Mouse (Mus musculus): Measurements from ENCODE around the gene Ky.

The Ky gene

GRCm38 (mm10) chr9:102505700-102506585, at the start of gene Ky:
Gene Ky (plus strand): TSS chr9:102505750.
- DNase-seq (ENCODE audit: low spot score in 2 of 2) = peak; percentile 28 to 39

- no peak for DNase-seq (ENCODE audit: low spot score in 2 of 2)
Observed at GRCm38 (mm10) chr9:102462251-102462650, 43.3 kb upstream of the Ky start.

- no peak for DNase-seq (ENCODE audit: low spot score in 2 of 2)
Observed at GRCm38 (mm10) chr9:102465044-102465443, 40.5 kb upstream of the Ky start.

- no peak for DNase-seq (ENCODE audit: low spot score in 2 of 2)
Observed at GRCm38 (mm10) chr9:102465726-102466125, 39.8 kb upstream of the Ky start.

GRCm38 (mm10) chr9:102470076-102470819, 35.3 kb upstream of the Ky start:
- peak; percentile 29 to 38 for DNase-seq (ENCODE audit: low spot score in 2 of 2)

DNA sequence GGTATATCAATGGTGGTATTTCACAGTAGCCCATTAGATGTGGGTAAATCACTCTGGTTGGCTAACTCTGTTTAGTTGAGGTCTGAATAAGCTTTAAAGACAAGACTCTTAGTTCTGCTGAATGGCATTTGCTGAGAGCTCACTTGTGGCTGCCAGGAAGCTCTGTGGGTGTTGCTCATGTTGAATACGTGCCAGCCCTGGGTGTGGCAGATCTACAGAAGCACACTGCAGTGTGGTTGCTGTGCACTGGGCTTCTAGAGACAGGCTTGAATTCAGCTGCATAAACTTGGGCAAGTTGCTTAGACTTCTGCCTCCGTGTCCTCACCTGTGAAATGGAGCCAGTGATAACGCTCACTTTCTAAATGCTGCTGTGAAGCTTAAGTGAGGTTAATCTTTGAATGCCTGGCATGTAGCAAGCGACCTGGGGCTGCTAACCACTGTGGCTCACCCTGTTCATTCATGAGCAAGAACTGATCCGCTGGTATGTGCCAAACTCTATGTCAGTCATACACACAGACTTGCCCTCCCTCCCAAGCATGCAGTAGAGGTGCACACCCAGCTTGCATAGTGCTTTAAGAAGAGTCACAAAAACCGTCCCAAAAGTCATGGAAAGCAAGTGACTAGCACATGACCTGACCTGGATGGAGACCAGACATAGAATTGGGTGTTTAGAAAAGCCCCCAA, 27.6 kb upstream of the Ky start:
- DNase-seq (ENCODE audit: low spot score in 2 of 2) = peak; percentile 72 to 78

- no peak for DNase-seq (ENCODE audit: low spot score in 2 of 2)
Observed at GRCm38 (mm10) chr9:102478451-102478835, 27.1 kb upstream of the Ky start.

DNA sequence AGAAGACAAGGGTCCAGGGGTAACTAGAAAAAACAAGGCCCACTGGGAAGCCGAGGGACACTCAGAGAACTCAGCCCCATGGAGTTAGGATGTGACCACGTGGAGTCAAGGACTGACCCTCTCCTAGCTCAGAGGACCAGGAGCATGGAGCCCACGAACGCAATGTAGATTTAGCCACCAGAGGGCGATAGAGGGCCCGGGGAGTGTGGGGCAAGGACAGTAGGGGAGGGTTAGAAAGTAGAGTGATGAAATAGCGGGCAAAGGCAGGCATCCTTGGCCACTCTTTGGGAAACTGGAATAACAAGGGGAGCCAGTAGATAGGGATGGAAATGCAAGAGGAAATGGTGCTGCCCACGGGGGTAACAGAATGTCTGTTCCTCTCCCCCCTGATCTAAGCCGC, 26.5 kb upstream of the Ky start:
- no peak for DNase-seq (ENCODE audit: low spot score in 2 of 2)

GRCm38 (mm10) chr9:102492031-102492795, 13.3 kb upstream of the Ky start:
- DNase-seq (ENCODE audit: low spot score in 2 of 2) = no peak

- no peak for DNase-seq (ENCODE audit: low spot score in 2 of 2)
Observed at GRCm38 (mm10) chr9:102493044-102493443, 12.5 kb upstream of the Ky start.

GRCm38 (mm10) chr9:102493916-102494315, 11.6 kb upstream of the Ky start:
- DNase-seq (ENCODE audit: low spot score in 2 of 2) = no peak

DNA sequence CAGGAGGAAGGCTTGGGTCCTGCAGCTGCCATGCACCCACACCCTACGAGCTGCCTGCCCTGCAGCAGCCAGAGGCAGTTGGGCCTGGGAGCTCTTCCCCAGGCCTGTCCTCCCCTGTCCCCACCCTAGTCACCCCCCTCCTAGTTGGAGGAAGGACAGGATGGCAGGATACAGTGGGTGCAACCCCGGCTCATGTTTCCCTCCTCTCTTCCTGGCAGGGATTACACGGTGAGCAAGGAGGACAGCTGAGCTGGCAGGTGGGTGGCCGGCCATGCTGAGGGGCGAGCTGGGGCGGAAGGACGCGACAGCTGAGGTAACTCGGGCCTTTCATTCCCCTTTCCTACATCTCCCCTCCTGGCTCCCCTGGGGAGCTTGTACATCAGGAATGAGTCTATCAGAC, 11.1 kb upstream of the Ky start:
- DNase-seq (ENCODE audit: low spot score in 2 of 2) = no peak

DNA sequence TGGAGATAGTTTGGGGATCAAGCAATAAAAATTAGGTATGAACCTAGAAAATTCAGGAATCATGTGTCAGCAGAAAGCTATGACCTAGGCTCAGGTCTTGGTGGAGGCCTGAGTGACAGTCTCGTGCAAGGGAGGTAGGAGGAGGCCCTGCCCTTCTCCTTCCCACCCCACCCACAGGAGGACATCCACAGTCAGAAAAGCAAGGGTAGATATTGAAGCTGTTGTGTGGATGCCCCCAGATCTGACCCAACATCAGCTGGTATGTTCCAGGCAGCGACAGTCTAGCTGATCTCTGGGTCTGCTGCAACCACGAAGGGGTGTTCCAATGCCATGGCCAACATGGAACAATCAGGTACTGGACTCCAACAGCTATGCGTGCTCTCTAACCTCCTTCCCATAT, 10.3 kb upstream of the Ky start:
- no peak for DNase-seq (ENCODE audit: low spot score in 2 of 2)

DNA sequence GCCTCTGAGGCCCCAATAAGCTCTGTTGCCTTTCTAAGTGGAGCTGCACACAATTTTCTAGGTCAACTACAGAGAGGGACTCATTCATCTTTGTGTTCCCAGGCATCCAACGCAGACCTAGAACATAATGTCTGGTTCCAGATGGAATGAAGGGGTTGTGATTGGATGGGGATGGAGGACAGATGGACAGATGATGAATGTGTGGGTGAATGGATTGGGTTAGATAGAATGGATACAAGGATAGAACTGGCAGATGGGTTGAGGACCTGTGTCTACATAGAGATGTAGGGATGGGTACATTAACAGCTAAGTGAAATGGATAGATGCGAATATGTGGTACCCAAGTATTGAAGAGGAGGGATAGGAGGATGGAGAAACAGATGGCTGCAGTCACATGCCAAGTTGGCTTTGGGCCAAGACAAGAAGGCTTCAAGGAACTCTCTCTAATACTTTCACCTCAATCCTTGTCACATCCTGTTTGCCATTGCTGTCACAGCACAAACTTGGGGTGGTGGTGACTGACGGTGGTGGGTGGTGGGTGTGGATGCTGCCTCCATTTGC, 9.0 kb upstream of the Ky start:
- DNase-seq (ENCODE audit: low spot score in 2 of 2) = peak; percentile 73 to 77

- DNase-seq (ENCODE audit: low spot score in 2 of 2) = no peak
Observed at GRCm38 (mm10) chr9:102497089-102497690, 8.4 kb upstream of the Ky start.

GRCm38 (mm10) chr9:102497833-102498430, 7.6 kb upstream of the Ky start:
- no peak for DNase-seq (ENCODE audit: low spot score in 2 of 2)

DNA sequence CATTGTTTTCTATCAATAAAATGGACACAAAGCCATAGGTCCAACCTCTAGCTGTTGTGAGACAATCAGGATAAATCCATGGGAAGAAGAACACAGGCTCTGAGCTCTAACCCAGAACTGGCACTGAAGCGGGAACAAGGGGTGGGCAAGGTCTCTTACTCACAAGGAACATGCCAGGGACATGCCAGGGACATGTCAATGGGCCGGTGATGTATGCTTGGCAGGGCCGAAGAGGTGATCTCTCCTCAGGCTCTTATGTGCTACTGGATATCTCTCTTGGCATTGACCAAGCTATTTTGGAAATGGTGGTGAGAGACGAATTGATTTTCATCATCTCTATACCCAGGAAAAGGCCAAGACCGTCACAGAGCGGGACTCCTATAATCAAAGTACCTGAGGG, 6.8 kb upstream of the Ky start:
- no peak for DNase-seq (ENCODE audit: low spot score in 2 of 2)

DNA sequence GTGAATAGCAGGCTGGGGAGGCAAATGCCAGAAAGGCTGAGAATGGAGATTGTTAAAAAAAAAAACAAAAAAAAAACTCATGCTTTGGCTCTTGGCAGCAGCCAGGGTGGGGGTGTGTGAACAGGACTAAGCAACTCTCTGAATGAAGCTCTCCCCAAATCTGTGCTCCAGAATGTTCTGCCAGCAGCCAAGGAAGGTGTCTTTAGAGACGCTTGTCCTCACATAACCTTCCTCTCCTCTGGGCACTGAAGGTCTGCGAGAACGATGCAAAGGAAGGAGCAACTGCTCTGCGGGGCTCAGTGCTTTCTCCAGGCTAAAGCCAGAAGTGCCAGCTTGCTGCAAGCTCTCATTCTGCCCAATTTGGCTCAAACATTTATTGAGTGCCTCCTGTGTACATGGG, 6.3 kb upstream of the Ky start:
- DNase-seq (ENCODE audit: low spot score in 2 of 2) = peak; percentile 77 to 80

- DNase-seq (ENCODE audit: low spot score in 2 of 2) = no peak
Observed at GRCm38 (mm10) chr9:102499746-102500145, 5.8 kb upstream of the Ky start.

DNA sequence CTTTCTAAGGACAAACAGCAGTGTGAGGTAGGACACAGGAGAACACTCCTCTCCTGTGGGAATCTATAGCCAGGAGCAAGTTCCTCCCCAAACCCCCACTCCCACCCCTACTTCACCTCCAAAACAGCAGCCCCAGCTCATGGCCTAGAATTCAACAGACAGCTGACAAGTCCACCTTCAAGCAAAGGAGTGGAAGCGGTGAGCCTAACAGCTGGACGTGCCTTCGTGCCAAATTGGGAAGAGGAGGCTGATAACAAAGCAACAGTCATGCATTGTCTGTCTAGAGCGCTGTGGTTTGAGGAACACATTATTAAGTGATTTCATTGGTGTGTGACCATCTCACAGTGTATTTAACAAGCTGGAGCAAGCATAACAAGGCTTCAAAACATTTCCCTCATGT, 4.4 kb upstream of the Ky start:
- DNase-seq (ENCODE audit: low spot score in 2 of 2) = no peak

Measured in frontal cortex, postnatal 36 days (tissue).